Mouse (Mus musculus) cortical plate, adult 2 months (tissue): ENCODE data around the gene Wdr62.

Source experiments
- CTCF ChIP-seq: fragments of 200-500 bp; IDR thresholded peaks from 2 replicates; pipeline ENCODE4 v1.5.1; 2011; ENCODE audit warnings: mild to moderate bottlenecking, control low read depth, low read length; ENCODE audit not compliant: insufficient read depth; ENCODE audit errors: extremely low read depth
- POLR2A ChIP-seq: fragments of 200-500 bp; IDR thresholded peaks from 2 replicates; pipeline ENCODE4 v1.6.1; 2011; ENCODE audit warnings: mild to moderate bottlenecking, low read length, control low read depth; ENCODE audit not compliant: insufficient read depth; ENCODE audit errors: extremely low read depth

DNA sequence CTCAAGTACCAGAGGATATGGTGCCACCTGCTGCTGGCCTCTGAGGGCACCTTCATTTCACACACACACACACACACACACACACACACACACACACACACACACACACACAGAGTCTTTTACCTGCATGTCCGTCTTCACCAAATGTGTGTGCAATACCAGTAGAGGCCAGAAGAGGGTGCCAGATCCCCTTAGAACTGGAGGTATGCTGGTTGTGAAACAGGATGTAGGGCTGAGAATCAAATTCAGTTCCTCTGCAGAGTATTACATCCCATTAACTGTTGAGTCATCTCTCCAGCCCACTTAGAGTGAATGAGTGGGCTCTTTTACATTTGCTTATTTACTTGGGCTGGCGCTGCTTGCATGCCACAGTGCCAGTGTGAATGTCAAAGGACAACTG, 45.1 kb upstream of the Wdr62 start:
- TF ChIP-seq POLR2A: no peak
- peak; percentile 48; the same call in 1 of the 2 replicates for TF ChIP-seq CTCF
